Mouse (Mus musculus): Measurements from ENCODE around the gene Chst11. TPM values are rescaled to one million over a fixed set of nuclear protein-coding genes. Genes with fewer than 3 reads are reported as not detected.
A peak's percentile ranks its signal among the peaks of the same experiment; 100 is the strongest.

Gene Chst11
- total and polyA plus RNA-seq, 3 experiments: 3.1 to 4.5 (median 3.2) TPM

GRCm38 (mm10) chr10:82971549-82971948 lies 13.7 kb upstream of the Chst11 start:
- Histone ChIP-seq H3K27me3 (ENCODE audit: control insufficient read depth, insufficient read depth, low read length) (no peaks in the 10 kb centered on the region), H3K9ac (ENCODE audit: low read depth, low read length) (no peak overlapping the region), H3K4me1 (ENCODE audit: control insufficient read depth, insufficient read depth, low read length) (no peaks in the 10 kb centered on the region), H3K27ac (no peak overlapping the region), H3K79me2 (replicated peaks; ENCODE audit: control insufficient read depth, insufficient read depth, low read length) (no peaks in the 10 kb centered on the region), H3K4me3 (no peak overlapping the region), H3K36me3 (ENCODE audit: control insufficient read depth, insufficient read depth, low read length) (no peaks in the 10 kb centered on the region)
- no peak for DNase-seq
- 33% methylated on average over 11 of the region's 11 CpGs for WGBS
- no peak for TF ChIP-seq CTCF (IDR thresholded peaks at IDR 0.05)
- TF ChIP-seq EP300 (IDR thresholded peaks at IDR 0.05; ENCODE audit: insufficient read depth, low read depth, low read length): no peak
- no peak for TF ChIP-seq POLR2A (IDR thresholded peaks at IDR 0.05; ENCODE audit: insufficient read depth, low read depth, low read length)
- intact Hi-C loops (cut with DNase I): no loop called here

- Histone ChIP-seq H3K27ac (no peak overlapping the region), H3K27me3 (ENCODE audit: control insufficient read depth, insufficient read depth, low read length) (no peaks in the 10 kb centered on the region), H3K4me3 (no peak overlapping the region), H3K79me2 (replicated peaks; ENCODE audit: control insufficient read depth, insufficient read depth, low read length) (no peaks in the 10 kb centered on the region), H3K36me3 (ENCODE audit: control insufficient read depth, insufficient read depth, low read length) (no peaks in the 10 kb centered on the region), H3K4me1 (ENCODE audit: control insufficient read depth, insufficient read depth, low read length) (no peaks in the 10 kb centered on the region), H3K9ac (ENCODE audit: low read depth, low read length) (no peak overlapping the region)
- WGBS: 81% methylated on average over 5 of the region's 5 CpGs
- TF ChIP-seq EP300 (IDR thresholded peaks at IDR 0.05; ENCODE audit: insufficient read depth, low read depth, low read length) (no peak), CTCF (IDR thresholded peaks at IDR 0.05) (no peak), POLR2A (IDR thresholded peaks at IDR 0.05; ENCODE audit: insufficient read depth, low read depth, low read length) (no peak)
- no peak for DNase-seq
- intact Hi-C loops (cut with DNase I): no loop called here
These were observed 11.1 kb upstream of the Chst11 start for GRCm38 (mm10) chr10:82974201-82974600.

- H3K79me2 ChIP-seq (replicated peaks; ENCODE audit: control insufficient read depth, insufficient read depth, low read length): no peaks in the 10 kb centered on the region
- H3K36me3 ChIP-seq (ENCODE audit: control insufficient read depth, insufficient read depth, low read length): no peaks in the 10 kb centered on the region
- H3K4me3 ChIP-seq: no peak overlapping the region
- H3K9ac ChIP-seq (ENCODE audit: low read depth, low read length): no peak overlapping the region
- 74% methylated on average over 6 of the region's 6 CpGs for WGBS
- TF ChIP-seq EP300 (IDR thresholded peaks at IDR 0.05; ENCODE audit: insufficient read depth, low read depth, low read length): no peak
- no peak for TF ChIP-seq POLR2A (IDR thresholded peaks at IDR 0.05; ENCODE audit: insufficient read depth, low read depth, low read length)
- no peak for TF ChIP-seq CTCF (IDR thresholded peaks at IDR 0.05)
- H3K4me1 ChIP-seq (ENCODE audit: control insufficient read depth, insufficient read depth, low read length): no peaks in the 10 kb centered on the region
- intact Hi-C loops (cut with DNase I): no loop called here
- H3K27me3 ChIP-seq (ENCODE audit: control insufficient read depth, insufficient read depth, low read length): no peaks in the 10 kb centered on the region
- no peak for DNase-seq
- no peak overlapping the region for H3K27ac ChIP-seq
These were observed 10.6 kb upstream of the Chst11 start for GRCm38 (mm10) chr10:82974627-82975177.

- DNase-seq: no peak
- intact Hi-C loops (cut with DNase I): no loop called here
- 84% methylated on average over 15 of the region's 15 CpGs for WGBS
- no peak overlapping the region for H3K9ac ChIP-seq (ENCODE audit: low read depth, low read length)
- no peaks in the 10 kb centered on the region for H3K79me2 ChIP-seq (replicated peaks; ENCODE audit: control insufficient read depth, insufficient read depth, low read length)
- TF ChIP-seq CTCF (IDR thresholded peaks at IDR 0.05) (no peak), POLR2A (IDR thresholded peaks at IDR 0.05; ENCODE audit: insufficient read depth, low read depth, low read length) (no peak), EP300 (IDR thresholded peaks at IDR 0.05; ENCODE audit: insufficient read depth, low read depth, low read length) (no peak)
- H3K27me3 ChIP-seq (ENCODE audit: control insufficient read depth, insufficient read depth, low read length): no peaks in the 10 kb centered on the region
- H3K4me1 ChIP-seq (ENCODE audit: control insufficient read depth, insufficient read depth, low read length): no peaks in the 10 kb centered on the region
- no peak overlapping the region for H3K4me3 ChIP-seq
- H3K27ac ChIP-seq: no peak overlapping the region
- H3K36me3 ChIP-seq (ENCODE audit: control insufficient read depth, insufficient read depth, low read length): no peaks in the 10 kb centered on the region
These were observed 9.5 kb upstream of the Chst11 start for GRCm38 (mm10) chr10:82975806-82976205.

GRCm38 (mm10) chr10:82982286-82982685 lies 3.0 kb upstream of the Chst11 start:
- H3K36me3 ChIP-seq (ENCODE audit: control insufficient read depth, insufficient read depth, low read length): no peaks in the 10 kb centered on the region
- no peak overlapping the region for H3K27ac ChIP-seq
- no peaks in the 10 kb centered on the region for H3K4me1 ChIP-seq (ENCODE audit: control insufficient read depth, insufficient read depth, low read length)
- DNase-seq: no peak
- no peak overlapping the region for H3K9ac ChIP-seq (ENCODE audit: low read depth, low read length)
- intact Hi-C loops (cut with DNase I): loop anchor here (5.0 kb wide), 1 partner anchor 70 kb away; no protein-coding TSS in a partner anchor
- no peaks in the 10 kb centered on the region for H3K79me2 ChIP-seq (replicated peaks; ENCODE audit: control insufficient read depth, insufficient read depth, low read length)
- 79% methylated on average over 3 of the region's 3 CpGs for WGBS
- H3K4me3 ChIP-seq: no peak overlapping the region
- peaks cover 2% of the 10 kb centered on the region; the same call in 1 of the 2 replicates for H3K27me3 ChIP-seq (ENCODE audit: control insufficient read depth, insufficient read depth, low read length)
- TF ChIP-seq CTCF (IDR thresholded peaks at IDR 0.05) (no peak), EP300 (IDR thresholded peaks at IDR 0.05; ENCODE audit: insufficient read depth, low read depth, low read length) (no peak), POLR2A (IDR thresholded peaks at IDR 0.05; ENCODE audit: insufficient read depth, low read depth, low read length) (no peak)

- no peak for TF ChIP-seq EP300 (IDR thresholded peaks at IDR 0.05; ENCODE audit: insufficient read depth, low read depth, low read length)
- peak; percentile 53 for TF ChIP-seq CTCF (IDR thresholded peaks at IDR 0.05)
- no peak for TF ChIP-seq POLR2A (IDR thresholded peaks at IDR 0.05; ENCODE audit: insufficient read depth, low read depth, low read length)
- peak overlapping the region; percentile 82 for H3K27ac ChIP-seq
- peak overlapping the region; percentile 72 for H3K9ac ChIP-seq (ENCODE audit: low read depth, low read length)
- intact Hi-C loops (cut with DNase I): loop anchor here (2.0 to 5.0 kb wide), 5 partner anchors 19 to 212 kb away; no protein-coding TSS in a partner anchor
- no peaks in the 10 kb centered on the region for H3K79me2 ChIP-seq (replicated peaks; ENCODE audit: control insufficient read depth, insufficient read depth, low read length)
- H3K36me3 ChIP-seq (ENCODE audit: control insufficient read depth, insufficient read depth, low read length): no peaks in the 10 kb centered on the region; the same call in 1 of the 2 replicates
- peak in 1 of 2 experiments; percentile 61 for DNase-seq
- H3K27me3 ChIP-seq (ENCODE audit: control insufficient read depth, insufficient read depth, low read length): peaks cover 2% of the 10 kb centered on the region; the same call in 1 of the 2 replicates
- under 1% methylated on average over 32 of the region's 32 CpGs for WGBS
- H3K4me3 ChIP-seq: peak overlapping the region; percentile 82
- no peaks in the 10 kb centered on the region for H3K4me1 ChIP-seq (ENCODE audit: control insufficient read depth, insufficient read depth, low read length)
These were observed 418 bp downstream of the Chst11 start for GRCm38 (mm10) chr10:82985700-82986131.
